Mouse (Mus musculus): ENCODE results near the gene Mapkapk5.
"Not testable (repeated sequence)": the region's sequence is repeated elsewhere in the genome, so short reads cannot be mapped to it uniquely, and the experiment has no call there.

Gene Mapkapk5

GRCm38 (mm10) chr5:121562436-121562835 is 16.7 kb upstream of the Mapkapk5 start:
- DNase-seq: no peak

- DNase-seq: no peak
These were observed 3.5 kb upstream of the Mapkapk5 start for GRCm38 (mm10) chr5:121549196-121549595.

- no peak for DNase-seq
These were observed 1.4 kb upstream of the Mapkapk5 start for GRCm38 (mm10) chr5:121547084-121547483.

GRCm38 (mm10) chr5:121546530-121546895 is 808 bp upstream of the Mapkapk5 start:
- DNase-seq: peak; percentile 56 to 75

GRCm38 (mm10) chr5:121544910-121545792 is 554 bp downstream of the Mapkapk5 start, which contains the start of the genes Adam1a and Gm42878:
TSS of gene Adam1a (minus strand) at chr5:121545482.
TSS of gene Gm42878 (minus strand) at chr5:121545482.
- DNase-seq: peak in 1 of 2 experiments; percentile 27

- no peak for DNase-seq
These were observed 2.3 kb downstream of the Mapkapk5 start for GRCm38 (mm10) chr5:121543370-121543769.

- no peak for DNase-seq
These were observed 4.5 kb downstream of the Mapkapk5 start for GRCm38 (mm10) chr5:121541235-121541634.

- no peak for DNase-seq
These were observed 5.6 kb downstream of the Mapkapk5 start for GRCm38 (mm10) chr5:121540066-121540465.

- DNase-seq: no peak
These were observed 8.1 kb downstream of the Mapkapk5 start for GRCm38 (mm10) chr5:121537588-121537987.

- no peak for DNase-seq
These were observed 8.7 kb downstream of the Mapkapk5 start for GRCm38 (mm10) chr5:121536921-121537555.

- no peak for DNase-seq
These were observed 10.6 kb downstream of the Mapkapk5 start for GRCm38 (mm10) chr5:121535116-121535515.

- DNase-seq: peak in 1 of 2 experiments; percentile 26
These were observed 11.2 kb downstream of the Mapkapk5 start for GRCm38 (mm10) chr5:121534521-121534920.

- no peak for DNase-seq
These were observed 18.7 kb downstream of the Mapkapk5 start for GRCm38 (mm10) chr5:121526961-121527360.

- DNase-seq: no peak
These were observed 19.2 kb downstream of the Mapkapk5 start for GRCm38 (mm10) chr5:121526526-121526925.

GRCm38 (mm10) chr5:121525774-121526450 is 19.8 kb downstream of the Mapkapk5 start:
- DNase-seq: no peak

GRCm38 (mm10) chr5:121519758-121520157 is 25.9 kb downstream of the Mapkapk5 start:
- not testable (repeated sequence) for DNase-seq

GRCm38 (mm10) chr5:121518983-121519382 is 26.7 kb downstream of the Mapkapk5 start:
- no peak for DNase-seq

- no peak for DNase-seq
These were observed 35.7 kb downstream of the Mapkapk5 start for GRCm38 (mm10) chr5:121510009-121510408.

- no peak for DNase-seq
These were observed 38.9 kb downstream of the Mapkapk5 start for GRCm38 (mm10) chr5:121506846-121507245.

- DNase-seq: no peak
These were observed 42.5 kb downstream of the Mapkapk5 start, which contains the start of gene Adam1b for GRCm38 (mm10) chr5:121503231-121503630. TSS of gene Adam1b (minus strand) at chr5:121503435.

GRCm38 (mm10) chr5:121501424-121501996 is 44.2 kb downstream of the Mapkapk5 start:
- DNase-seq: not testable (repeated sequence)

GRCm38 (mm10) chr5:121500719-121501118 is 45.0 kb downstream of the Mapkapk5 start:
- no peak for DNase-seq

- no peak for DNase-seq
These were observed 52.4 kb downstream of the Mapkapk5 start for GRCm38 (mm10) chr5:121493305-121493704.
